Mouse (Mus musculus) G1E (cell line): ENCODE data around the gene 0610009B22Rik.

Source experiments
- CTCF ChIP-seq: IDR thresholded peaks from 2 replicates; pipeline ENCODE4 v1.5.1; 2012; ENCODE audit warnings: low read depth, low read length, inconsistent platforms, mixed read lengths
- GATA1 ChIP-seq: IDR thresholded peaks from 2 replicates; pipeline ENCODE4 v1.6.1; 2012; ENCODE audit warnings: borderline replicate concordance, low read length, inconsistent platforms, mixed read lengths
- GATA2 ChIP-seq: IDR thresholded peaks from 2 replicates; pipeline ENCODE4 v1.6.1; 2012; ENCODE audit warnings: low read depth, low read length, inconsistent platforms, borderline replicate concordance
- POLR2AphosphoS5 ChIP-seq: IDR thresholded peaks from 2 replicates; pipeline ENCODE4 v1.6.1; 2012; ENCODE audit warnings: low read depth, low read length, inconsistent platforms; ENCODE audit not compliant: insufficient replicate concordance
- TAL1 ChIP-seq: conservative IDR thresholded peaks from 2 replicates; pipeline ENCODE4 v1.6.1; 2012; ENCODE audit warnings: low read depth, low read length, inconsistent platforms, mixed read lengths

- TF ChIP-seq CTCF (no peak), GATA2 (no peak), POLR2AphosphoS5 (no peak), GATA1 (no peak), TAL1 (no peak)
Measured at GRCm38 (mm10) chr11:51694984-51695383, 6.3 kb upstream of the 0610009B22Rik start.
